Mouse (Mus musculus) regulatory T cell (primary cell): ENCODE measurements around the gene Trim3.

Experiments
- in situ Hi-C: fragments of 300-600 bp; cut with MboI, MseI; formaldehyde crosslinking; loops from one replicate; pipeline ENCODE4 v1.15.1; 2025; ENCODE audit warnings: high pct_unique_total_duplicates

Gene Trim3

GRCm38 (mm10) chr7:105633127-105633800 lies at the start of gene Trim3:
TSS of gene Trim3 (minus strand) at chr7:105633571.
- in situ Hi-C loops = loop anchor here (5.0 kb wide), 2 partner anchors 66 to 231 kb away; partner anchors contain the start of genes Cnga4 and Fam160a2

GRCm38 (mm10) chr7:105650639-105651435 lies 17.5 kb upstream of the Trim3 start, which contains the start of gene Dnhd1:
TSS of gene Dnhd1 (plus strand) at chr7:105650827.
- in situ Hi-C loops = loop anchor here (5.0 kb wide), 1 partner anchor 86 kb away; the partner anchor contains the start of genes Ilk and Rrp8

- in situ Hi-C loops = loop anchor here (5.0 kb wide), 1 partner anchor 170 kb away; the partner anchor contains the start of gene Mrpl17
Observed at GRCm38 (mm10) chr7:105641936-105642335, 8.6 kb upstream of the Trim3 start.

DNA sequence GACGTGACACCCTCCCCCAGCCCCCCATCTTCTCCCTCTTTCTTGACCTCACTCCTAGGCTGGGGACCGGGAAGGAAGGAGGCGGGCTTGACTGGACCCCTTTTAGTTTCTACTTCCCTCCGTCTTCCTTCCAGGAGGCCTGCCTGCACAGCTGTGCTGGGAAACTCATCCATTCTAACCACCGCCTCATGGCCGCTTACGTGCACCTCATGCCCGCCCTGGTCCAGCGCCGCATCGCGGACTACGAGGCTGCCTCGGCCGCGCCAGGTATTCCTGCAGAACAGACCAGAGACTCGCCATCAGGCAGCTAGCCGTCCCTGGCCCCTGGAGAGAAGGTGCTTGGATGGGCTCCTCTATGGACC lies 7.5 kb upstream of the Trim3 start:
- in situ Hi-C loops = loop anchor here (5.0 kb wide), 1 partner anchor 171 kb away; the partner anchor contains the start of gene Mrpl17

GRCm38 (mm10) chr7:105640233-105640893 lies 7.0 kb upstream of the Trim3 start, which contains the start of the genes Arfip2 and Gm45799:
TSS of gene Arfip2 (minus strand) at chr7:105640416.
TSS of gene Gm45799 (plus strand) at chr7:105640552.
- in situ Hi-C loops = loop anchor here (5.0 kb wide), 1 partner anchor 172 kb away; the partner anchor contains the start of gene Mrpl17

- in situ Hi-C loops = loop anchor here (5.0 kb wide), 1 partner anchor 173 kb away; the partner anchor contains the start of gene Mrpl17
Observed at GRCm38 (mm10) chr7:105639756-105640155, 6.4 kb upstream of the Trim3 start, which contains the start of gene Timm10b. TSS of gene Timm10b (plus strand) at chr7:105640056.

GRCm38 (mm10) chr7:105639304-105639703 lies 5.9 kb upstream of the Trim3 start:
- in situ Hi-C loops = no loop called here

- in situ Hi-C loops = no loop called here
Observed at GRCm38 (mm10) chr7:105638776-105639175, 5.4 kb upstream of the Trim3 start.

DNA sequence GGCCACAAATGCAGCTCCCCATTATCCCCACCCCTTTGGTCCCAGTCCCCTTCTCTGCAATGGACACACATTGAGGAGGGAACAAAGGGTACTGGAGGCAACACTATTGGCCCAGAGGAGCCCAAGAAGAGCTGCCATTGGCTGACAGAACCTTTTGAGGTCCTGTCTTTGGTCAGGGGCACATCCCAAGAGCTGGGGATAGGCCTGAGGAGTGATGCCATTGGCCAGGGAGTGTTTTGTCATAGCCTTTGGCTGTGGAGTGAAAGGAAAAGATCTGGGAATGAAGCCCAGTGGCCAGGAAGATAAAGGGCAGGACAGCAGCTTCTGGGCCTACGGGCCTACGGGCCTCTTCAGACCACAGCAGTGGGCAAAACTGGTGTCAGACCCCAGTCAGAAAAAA lies 2.4 kb upstream of the Trim3 start:
- in situ Hi-C loops = no loop called here

- in situ Hi-C loops = loop anchor here (5.0 kb wide), 2 partner anchors 67 to 232 kb away; partner anchors contain the start of genes Cnga4 and Fam160a2
Observed at GRCm38 (mm10) chr7:105634272-105634920, 1.0 kb upstream of the Trim3 start.

DNA sequence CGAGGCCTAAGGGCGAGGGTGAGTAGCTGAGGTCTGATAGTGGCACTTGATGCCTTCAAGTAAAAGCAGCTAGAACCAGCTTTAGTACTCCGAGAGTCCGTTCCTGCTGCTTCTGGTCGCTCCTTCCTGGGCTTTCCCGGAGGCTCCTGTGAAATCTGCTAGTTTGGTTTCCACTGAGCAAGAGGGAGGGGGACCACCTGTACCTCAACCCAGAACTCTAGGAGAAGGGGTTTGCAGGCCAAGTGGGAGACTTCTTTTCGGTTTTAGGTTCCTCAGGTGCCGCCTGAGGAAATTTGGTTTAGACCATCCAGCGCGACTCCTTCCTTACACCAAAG lies 397 bp upstream of the Trim3 start:
- in situ Hi-C loops = loop anchor here (5.0 kb wide), 2 partner anchors 66 to 231 kb away; partner anchors contain the start of genes Cnga4 and Fam160a2

GRCm38 (mm10) chr7:105632551-105632972 lies 809 bp downstream of the Trim3 start:
- in situ Hi-C loops = loop anchor here (5.0 kb wide), 2 partner anchors 65 to 230 kb away; partner anchors contain the start of genes Cnga4 and Fam160a2

GRCm38 (mm10) chr7:105628633-105629032 lies 4.7 kb downstream of the Trim3 start:
- in situ Hi-C loops = no loop called here

- in situ Hi-C loops = no loop called here
Observed at GRCm38 (mm10) chr7:105625397-105625796, 8.0 kb downstream of the Trim3 start.

GRCm38 (mm10) chr7:105621646-105622292 lies 11.6 kb downstream of the Trim3 start:
- in situ Hi-C loops = no loop called here

GRCm38 (mm10) chr7:105621053-105621452 lies 12.3 kb downstream of the Trim3 start:
- in situ Hi-C loops = no loop called here

DNA sequence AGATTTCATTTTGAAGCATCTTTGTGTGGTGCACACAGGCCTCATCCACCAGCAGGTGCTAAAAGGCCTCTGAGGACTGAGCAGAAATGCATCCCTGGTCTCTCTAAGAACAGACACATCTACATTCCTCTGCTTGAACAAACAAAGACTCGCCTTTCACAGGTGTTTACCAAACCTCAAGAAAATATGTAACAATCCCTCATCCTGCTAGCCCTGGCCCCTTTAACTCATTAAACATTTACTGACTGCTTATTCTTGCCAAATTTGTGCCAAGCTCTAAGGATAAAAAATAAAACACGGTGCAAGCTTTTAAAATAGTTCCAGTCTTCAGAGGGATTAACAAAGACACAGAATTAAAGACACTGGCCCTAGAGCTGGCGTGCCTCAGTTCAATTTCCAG lies 13.7 kb downstream of the Trim3 start:
- in situ Hi-C loops = no loop called here

GRCm38 (mm10) chr7:105617810-105618209 lies 15.6 kb downstream of the Trim3 start:
- in situ Hi-C loops = no loop called here

DNA sequence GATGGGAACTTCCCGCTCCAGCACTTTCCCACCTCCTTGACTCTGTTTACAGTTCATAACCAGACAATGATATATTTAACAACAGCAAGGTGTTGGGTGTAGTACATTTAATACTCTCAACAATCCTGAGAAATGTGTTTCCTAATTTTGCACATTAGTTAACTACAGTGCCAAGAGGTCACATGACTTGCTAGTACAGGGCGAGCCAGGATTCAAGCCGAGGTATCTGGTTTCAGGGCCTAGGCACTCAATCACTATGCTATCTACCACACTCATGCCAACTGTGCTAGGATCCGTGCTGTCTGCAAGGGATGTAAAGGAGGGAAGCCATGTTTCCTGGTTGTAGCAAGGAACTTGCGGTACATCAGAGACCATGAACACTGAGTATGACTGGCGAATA lies 16.8 kb downstream of the Trim3 start:
- in situ Hi-C loops = no loop called here

DNA sequence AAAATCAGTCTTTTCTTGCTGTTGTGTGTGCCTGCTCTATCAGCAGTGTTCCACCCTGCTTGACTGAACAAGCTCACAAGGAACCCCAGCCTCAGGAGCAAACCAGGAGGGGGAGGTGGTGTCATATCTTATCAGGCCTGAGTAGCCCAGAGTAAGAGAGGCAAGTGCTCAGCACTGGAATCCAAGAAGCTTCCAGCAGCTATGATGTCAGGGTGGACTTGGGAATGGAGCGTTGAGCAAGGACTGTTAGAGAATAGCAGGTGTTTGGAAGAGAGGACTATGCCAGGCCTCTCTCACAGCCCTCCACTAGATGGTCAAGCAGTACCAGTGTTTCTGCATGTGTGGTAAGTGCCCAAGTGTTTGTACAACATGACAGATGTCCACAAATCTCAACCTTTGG lies 17.7 kb downstream of the Trim3 start:
- in situ Hi-C loops = no loop called here
